Mouse (Mus musculus): ENCODE results near the gene Kif11. TPM values are rescaled to one million over a fixed set of nuclear protein-coding genes. Genes with fewer than 3 reads are reported as not detected.

Kif11 gene
- polyA plus RNA-seq (2016; fragmentation: Nextera tagmentation; extraction: Ambion mirVana), result 50.3 and 54.2 TPM in 2 replicates

DNA sequence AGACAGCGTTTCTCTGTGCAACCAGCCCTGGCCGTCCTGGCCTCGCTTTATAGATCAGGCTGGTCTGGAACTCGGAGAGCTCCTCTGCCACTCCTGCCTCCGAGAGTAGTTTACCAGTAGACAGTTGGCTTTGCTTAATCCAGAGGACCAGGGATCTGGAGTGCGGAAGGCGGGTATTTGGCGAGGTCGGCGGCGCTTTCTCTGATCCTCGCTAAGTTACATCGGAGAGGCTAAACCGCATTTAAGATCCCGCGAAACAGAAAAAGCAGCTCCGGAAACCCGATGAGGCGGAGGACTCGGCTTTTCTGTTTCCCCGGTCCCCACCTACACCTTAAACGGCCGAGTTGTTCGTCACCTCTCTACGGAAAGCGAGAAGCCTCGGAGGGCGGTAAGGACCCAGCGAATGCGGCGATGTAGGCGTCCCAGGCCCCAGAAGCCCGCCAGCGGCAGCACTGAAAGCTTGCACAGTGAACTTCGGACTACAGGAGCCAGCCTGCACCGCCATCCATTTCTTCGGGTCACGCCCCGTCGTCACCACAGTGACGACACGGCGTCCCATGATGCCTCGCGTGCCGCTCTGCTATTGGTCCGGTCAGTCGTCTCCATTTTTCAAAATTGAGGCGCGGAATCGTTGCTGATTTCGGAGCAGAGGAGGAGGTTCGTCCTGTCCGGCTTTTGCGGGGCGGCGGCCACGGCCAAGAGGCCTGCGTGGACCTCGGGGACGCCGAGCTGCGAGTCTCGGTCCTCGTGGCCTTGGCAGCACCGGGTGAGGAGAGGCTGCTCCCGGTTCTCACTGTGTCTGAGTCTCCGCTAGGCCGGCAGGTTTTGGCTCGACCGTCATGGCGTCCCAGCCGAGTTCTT, at the start of gene Kif11:
Kif11 (plus strand) TSS at position 649 of the 861 bp plus-strand sequence.
- under 1% methylated on average over 73 of the region's 73 CpGs for WGBS
- Histone ChIP-seq H3K9ac (peak within 1 kb of the TSS; percentile 70), H3K27ac (peak within 1 kb of the TSS; percentile 91), H3K4me3 (peak within 1 kb of the TSS; percentile 77), H3K4me2 (replicated peaks) (peak within 1 kb of the TSS; percentile 68), H3K9me3 (replicated peaks) (no peaks in the 10 kb centered on the region), H3K27me3 (no peaks in the 10 kb centered on the region), H3K4me1 (peaks cover 18% of the 10 kb centered on the region), H3K36me3 (no peaks in the 10 kb centered on the region)
- peak; percentile 99 for ATAC-seq (ENCODE audit: low FRiP score)

DNA sequence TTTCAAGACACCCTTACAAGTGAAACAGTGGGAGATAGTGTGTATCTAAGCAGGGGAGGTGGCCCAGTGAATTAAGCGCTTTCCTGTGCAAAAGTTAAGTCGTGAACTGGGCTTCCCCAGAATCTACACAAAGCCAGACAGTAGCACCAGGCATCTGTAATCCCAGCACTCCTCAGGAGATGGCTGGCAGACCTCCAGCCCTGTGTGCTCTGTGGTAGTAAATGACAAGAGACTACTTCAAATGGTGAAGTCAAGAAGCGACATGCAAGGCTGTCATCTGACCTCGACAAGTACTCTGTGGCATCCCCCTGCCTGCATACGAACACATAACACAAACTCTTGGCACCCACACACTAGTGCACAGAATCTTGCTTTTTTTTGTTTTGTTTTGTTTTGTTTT, 49.0 kb upstream of the Kif11 start:
- Histone ChIP-seq H3K4me1 (no peaks in the 10 kb centered on the region), H3K4me3 (no peak overlapping the region), H3K9me3 (replicated peaks) (no peaks in the 10 kb centered on the region), H3K27ac (no peak overlapping the region), H3K4me2 (replicated peaks) (no peak overlapping the region), H3K27me3 (no peaks in the 10 kb centered on the region), H3K9ac (no peak overlapping the region), H3K36me3 (peaks cover 20% of the 10 kb centered on the region)
- ATAC-seq (ENCODE audit: low FRiP score), result no peak
- 85% methylated on average over 5 of the region's 5 CpGs for WGBS

- no peak for ATAC-seq (ENCODE audit: low FRiP score)
Measured at GRCm38 (mm10) chr19:37332726-37333125, 43.5 kb upstream of the Kif11 start.

GRCm38 (mm10) chr19:37333357-37333756, 42.8 kb upstream of the Kif11 start:
- ATAC-seq (ENCODE audit: low FRiP score), result no peak
- no peaks in the 10 kb centered on the region for H3K4me1 ChIP-seq
- 94% methylated on average over 5 of the region's 5 CpGs for WGBS
- H3K9ac ChIP-seq, result no peak overlapping the region
- no peaks in the 10 kb centered on the region for H3K27me3 ChIP-seq
- no peak overlapping the region for H3K4me2 ChIP-seq (replicated peaks)
- H3K9me3 ChIP-seq (replicated peaks), result no peaks in the 10 kb centered on the region
- no peak overlapping the region for H3K4me3 ChIP-seq
- H3K36me3 ChIP-seq, result peaks cover 9% of the 10 kb centered on the region
- no peak overlapping the region for H3K27ac ChIP-seq

More at GRCm38 (mm10) chr19:37332726-37333125, 43.5 kb upstream of the Kif11 start:
- Histone ChIP-seq H3K4me1 (no peaks in the 10 kb centered on the region), H3K9me3 (replicated peaks) (no peaks in the 10 kb centered on the region), H3K4me3 (no peak overlapping the region), H3K27ac (no peak overlapping the region), H3K36me3 (peaks cover 15% of the 10 kb centered on the region), H3K4me2 (replicated peaks) (no peak overlapping the region), H3K9ac (no peak overlapping the region), H3K27me3 (no peaks in the 10 kb centered on the region)
- 92% methylated on average over 4 of the region's 4 CpGs for WGBS

DNA sequence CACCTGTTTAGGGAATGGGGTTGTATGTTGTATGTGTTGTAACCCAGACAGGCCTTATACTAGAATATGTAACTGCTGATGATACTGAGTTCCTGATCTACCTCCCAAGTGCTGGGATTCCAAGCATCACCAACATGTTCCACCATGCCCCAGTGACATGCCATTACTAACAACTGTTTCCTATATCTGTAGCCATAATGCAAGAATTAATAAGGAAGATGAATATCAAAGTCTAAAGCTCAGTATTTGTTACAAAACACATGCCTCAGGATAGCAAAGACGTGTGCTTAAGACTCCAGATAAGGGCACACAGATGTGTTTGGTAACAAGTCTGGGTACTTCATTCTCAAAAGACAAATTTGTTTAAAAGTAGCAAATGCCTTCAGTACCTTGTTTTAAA, 40.8 kb upstream of the Kif11 start:
- H3K36me3 ChIP-seq, result no peaks in the 10 kb centered on the region
- no peak overlapping the region for H3K27ac ChIP-seq
- H3K4me1 ChIP-seq, result no peaks in the 10 kb centered on the region
- no peak for ATAC-seq (ENCODE audit: low FRiP score)
- no peak overlapping the region for H3K4me2 ChIP-seq (replicated peaks)
- H3K9me3 ChIP-seq (replicated peaks), result no peaks in the 10 kb centered on the region
- WGBS, result 89% methylated on average over 1 of the region's 1 CpGs
- no peaks in the 10 kb centered on the region for H3K27me3 ChIP-seq
- H3K9ac ChIP-seq, result no peak overlapping the region
- H3K4me3 ChIP-seq, result no peak overlapping the region

DNA sequence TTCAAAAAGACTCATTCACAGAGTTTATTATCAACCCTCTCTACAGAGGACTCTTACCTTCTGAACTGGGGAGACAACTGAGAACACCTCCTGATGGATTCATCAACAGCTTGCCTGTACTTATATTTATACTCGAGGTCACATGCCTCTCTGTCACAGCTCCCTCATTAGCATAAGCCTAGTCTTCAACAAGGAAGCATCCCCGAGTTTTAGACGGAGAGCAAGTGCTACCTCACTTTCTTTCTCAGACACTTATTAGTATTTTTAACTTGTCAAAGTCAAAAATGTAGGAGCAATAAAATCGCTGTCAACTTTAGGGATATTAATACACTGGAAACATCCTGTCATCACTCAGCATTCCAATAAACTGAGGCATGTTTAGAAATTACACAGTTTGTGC, 38.5 kb upstream of the Kif11 start, which contains the start of gene Ide:
Ide (minus strand) TSS at position 101 of the 400 bp plus-strand sequence.
- H3K9ac ChIP-seq, result no peak within 1 kb of the TSS
- no peak for ATAC-seq (ENCODE audit: low FRiP score)
- H3K4me3 ChIP-seq, result no peak within 1 kb of the TSS
- WGBS, result 72% methylated on average over 4 of the region's 4 CpGs
- no peaks in the 10 kb centered on the region for H3K36me3 ChIP-seq
- H3K27me3 ChIP-seq, result no peaks in the 10 kb centered on the region
- H3K9me3 ChIP-seq (replicated peaks), result no peaks in the 10 kb centered on the region
- H3K27ac ChIP-seq, result no peak within 1 kb of the TSS
- no peaks in the 10 kb centered on the region for H3K4me1 ChIP-seq
- H3K4me2 ChIP-seq (replicated peaks), result no peak within 1 kb of the TSS

DNA sequence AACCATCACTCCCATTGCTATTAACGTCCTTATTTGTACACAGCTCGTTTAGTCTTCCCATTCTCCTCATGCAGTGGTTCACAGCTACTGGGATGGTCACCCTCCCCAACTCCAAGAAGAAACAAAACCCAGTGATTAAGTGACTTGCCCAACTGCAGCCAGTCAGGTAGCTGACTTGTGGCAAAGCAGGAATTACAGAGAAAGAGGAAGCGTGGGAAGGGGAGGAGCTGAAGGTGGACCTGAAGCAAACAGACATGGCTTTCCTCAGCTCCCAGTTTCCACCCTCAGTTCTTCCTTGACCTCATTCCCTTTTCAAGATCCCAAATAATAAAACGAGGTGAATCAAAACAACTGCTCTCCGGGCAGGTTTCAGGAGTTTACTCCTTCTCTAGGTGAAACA, 35.7 kb upstream of the Kif11 start:
- WGBS, result 77% methylated on average over 5 of the region's 5 CpGs
- no peak overlapping the region for H3K27ac ChIP-seq
- H3K4me2 ChIP-seq (replicated peaks), result no peak overlapping the region
- no peak overlapping the region for H3K4me3 ChIP-seq
- H3K9me3 ChIP-seq (replicated peaks), result no peaks in the 10 kb centered on the region
- no peaks in the 10 kb centered on the region for H3K36me3 ChIP-seq
- ATAC-seq (ENCODE audit: low FRiP score), result no peak
- H3K27me3 ChIP-seq, result no peaks in the 10 kb centered on the region
- H3K4me1 ChIP-seq, result no peaks in the 10 kb centered on the region
- no peak overlapping the region for H3K9ac ChIP-seq

GRCm38 (mm10) chr19:37340931-37341330, 35.3 kb upstream of the Kif11 start:
- no peaks in the 10 kb centered on the region for H3K36me3 ChIP-seq
- H3K9ac ChIP-seq, result no peak overlapping the region
- H3K27ac ChIP-seq, result no peak overlapping the region
- H3K4me1 ChIP-seq, result no peaks in the 10 kb centered on the region
- H3K4me2 ChIP-seq (replicated peaks), result no peak overlapping the region
- ATAC-seq (ENCODE audit: low FRiP score), result no peak
- 85% methylated on average over 5 of the region's 5 CpGs for WGBS
- no peak overlapping the region for H3K4me3 ChIP-seq
- no peaks in the 10 kb centered on the region for H3K9me3 ChIP-seq (replicated peaks)
- H3K27me3 ChIP-seq, result no peaks in the 10 kb centered on the region

DNA sequence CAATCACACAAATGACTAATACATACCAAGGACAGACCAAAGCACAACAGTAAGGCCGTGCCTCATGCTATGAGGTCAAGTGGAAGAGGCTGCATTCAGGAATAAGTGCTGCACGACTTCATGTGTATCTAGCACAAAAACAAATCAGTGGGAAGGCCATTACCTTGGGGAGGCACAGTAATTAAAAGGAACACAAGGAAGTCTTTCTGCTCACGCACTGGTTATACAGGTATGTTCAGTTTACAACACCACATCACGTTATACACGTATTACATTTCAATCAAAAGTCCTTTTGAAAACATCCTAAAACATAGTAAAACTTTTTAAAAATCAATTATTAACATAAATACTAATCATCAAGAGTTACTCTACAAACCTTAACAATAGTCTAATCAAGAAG, 32.3 kb upstream of the Kif11 start:
- Histone ChIP-seq H3K9ac (no peak overlapping the region), H3K27me3 (no peaks in the 10 kb centered on the region), H3K9me3 (replicated peaks) (no peaks in the 10 kb centered on the region), H3K4me2 (replicated peaks) (no peak overlapping the region), H3K36me3 (no peaks in the 10 kb centered on the region), H3K4me3 (no peak overlapping the region), H3K4me1 (no peaks in the 10 kb centered on the region), H3K27ac (no peak overlapping the region)
- ATAC-seq (ENCODE audit: low FRiP score), result no peak
- 79% methylated on average over 5 of the region's 5 CpGs for WGBS

DNA sequence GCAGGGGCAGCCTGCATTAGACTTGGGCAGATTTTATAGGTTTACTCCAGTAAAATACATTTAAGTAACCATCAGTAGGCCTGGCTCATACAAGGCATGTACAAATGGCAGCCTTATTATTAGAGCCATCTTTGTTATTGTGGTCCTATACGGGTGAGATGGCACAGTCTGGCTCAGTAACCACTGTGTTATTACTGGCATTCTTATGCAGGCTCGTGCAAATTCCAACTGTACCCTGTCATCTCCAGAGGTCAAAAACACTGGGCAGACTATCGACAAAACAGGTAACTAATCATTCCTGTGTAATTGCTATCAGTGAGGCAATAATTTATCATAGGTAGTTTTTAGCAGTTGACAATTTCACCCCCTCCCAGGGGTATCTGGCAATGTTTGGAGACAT, 29.9 kb upstream of the Kif11 start:
- Histone ChIP-seq H3K36me3 (0 out of 2 replicates have a peak, but pooled peaks cover 2% of the 10 kb centered on the region), H3K27me3 (no peaks in the 10 kb centered on the region), H3K4me3 (no peak overlapping the region), H3K4me1 (no peaks in the 10 kb centered on the region), H3K4me2 (replicated peaks) (no peak overlapping the region), H3K9me3 (replicated peaks) (no peaks in the 10 kb centered on the region), H3K27ac (no peak overlapping the region), H3K9ac (no peak overlapping the region)
- WGBS, result 83% methylated on average over 3 of the region's 3 CpGs
- ATAC-seq (ENCODE audit: low FRiP score), result no peak

GRCm38 (mm10) chr19:37348331-37348730, 27.9 kb upstream of the Kif11 start:
- Histone ChIP-seq H3K27ac (no peak overlapping the region), H3K27me3 (no peaks in the 10 kb centered on the region), H3K4me2 (replicated peaks) (no peak overlapping the region), H3K36me3 (0 out of 2 replicates have a peak, but pooled peaks cover 4% of the 10 kb centered on the region), H3K4me1 (no peaks in the 10 kb centered on the region), H3K9ac (no peak overlapping the region), H3K9me3 (replicated peaks) (no peaks in the 10 kb centered on the region), H3K4me3 (no peak overlapping the region)
- WGBS, result 89% methylated on average over 10 of the region's 10 CpGs
- ATAC-seq (ENCODE audit: low FRiP score), result no peak

DNA sequence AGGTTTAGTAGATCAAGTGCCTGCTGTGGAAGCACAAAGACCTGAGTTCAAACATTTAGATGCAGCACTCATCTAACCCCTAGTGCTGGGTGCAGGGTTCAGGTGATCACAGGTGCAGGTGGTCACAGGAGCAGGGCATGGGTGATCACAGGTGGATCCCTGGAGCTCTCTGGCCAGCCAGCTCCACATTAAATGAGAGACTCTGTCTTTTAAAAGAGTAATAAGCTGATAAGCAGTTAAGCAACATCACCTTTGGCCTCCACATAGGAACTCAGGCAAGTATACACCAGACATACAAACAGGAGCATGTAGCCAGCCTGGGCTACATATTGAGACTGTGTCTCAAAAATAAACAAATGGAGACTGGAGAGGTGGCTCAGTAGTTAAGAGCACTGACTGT, 27.3 kb upstream of the Kif11 start:
- Histone ChIP-seq H3K9me3 (replicated peaks) (no peaks in the 10 kb centered on the region), H3K4me1 (no peaks in the 10 kb centered on the region)
- no peak for ATAC-seq (ENCODE audit: low FRiP score)

DNA sequence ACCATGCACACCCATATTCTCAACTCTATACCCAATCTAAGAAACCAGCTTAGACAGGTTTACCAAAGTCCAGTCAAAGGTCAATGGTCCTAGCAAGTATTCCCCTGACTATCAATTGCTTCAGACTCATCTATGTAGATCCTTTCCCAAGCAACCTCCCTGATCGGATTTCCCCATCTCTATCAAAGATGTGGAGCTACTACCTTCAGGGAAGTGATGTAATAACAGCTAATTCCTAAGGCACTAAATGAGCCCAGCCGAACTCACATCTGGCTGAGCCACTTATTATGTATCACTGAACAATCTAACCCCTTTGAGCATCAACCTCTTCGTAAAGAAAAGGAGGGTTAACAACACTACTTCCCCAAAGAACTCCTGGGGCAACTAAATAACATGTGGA, 23.4 kb upstream of the Kif11 start:
- no peaks in the 10 kb centered on the region for H3K9me3 ChIP-seq (replicated peaks)
- H3K27me3 ChIP-seq, result no peaks in the 10 kb centered on the region
- H3K9ac ChIP-seq, result no peak overlapping the region
- H3K4me3 ChIP-seq, result no peak overlapping the region
- ATAC-seq (ENCODE audit: low FRiP score), result no peak
- 0 out of 2 replicates have a peak, but pooled peaks cover 4% of the 10 kb centered on the region for H3K36me3 ChIP-seq
- 96% methylated on average over 3 of the region's 3 CpGs for WGBS
- no peak overlapping the region for H3K4me2 ChIP-seq (replicated peaks)
- H3K27ac ChIP-seq, result no peak overlapping the region
- H3K4me1 ChIP-seq, result no peaks in the 10 kb centered on the region

More for the DNA sequence above, 27.3 kb upstream of the Kif11 start:
- Histone ChIP-seq H3K27ac (no peak overlapping the region), H3K9ac (no peak overlapping the region), H3K4me3 (no peak overlapping the region), H3K27me3 (no peaks in the 10 kb centered on the region), H3K36me3 (0 out of 2 replicates have a peak, but pooled peaks cover 4% of the 10 kb centered on the region), H3K4me2 (replicated peaks) (no peak overlapping the region)

Data from hindbrain, embryonic 12.5 days (tissue).